Mouse (Mus musculus) cerebellum, adult (tissue): ENCODE data around the gene Naaladl1.

Experiments
- ATAC-seq: cut with Nextera tagmentation; 2 replicates; pipeline ENCODE4 v1.9.2; 2017; ENCODE audit warnings: mild to moderate bottlenecking, moderate library complexity, mixed read lengths; ENCODE audit not compliant: insufficient number of reproducible peaks, low FRiP score, low TSS enrichment

Naaladl1 gene

DNA sequence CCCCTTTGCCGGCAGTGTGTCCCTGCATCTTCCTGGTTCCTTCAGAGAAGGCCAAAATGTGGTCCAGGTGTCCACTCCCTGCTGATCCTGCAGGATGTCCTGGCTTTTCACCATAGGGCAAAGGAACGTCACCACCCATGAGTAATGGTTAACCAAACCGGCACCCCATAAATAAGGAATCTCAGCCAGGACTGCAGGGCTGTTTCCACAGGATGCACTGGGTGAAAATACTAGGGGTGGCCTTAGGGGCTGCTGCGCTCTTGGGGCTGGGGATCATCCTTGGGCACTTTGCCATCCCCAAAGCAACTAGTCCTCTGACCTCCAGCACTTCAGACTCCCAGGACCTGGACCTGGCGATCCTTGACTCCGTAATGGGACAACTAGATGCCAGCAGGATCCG is at the start of gene Naaladl1:
Gene Naaladl1, plus strand, starts transcription at position 197 of the 400 bp plus-strand sequence.
- ATAC-seq: no peak

DNA sequence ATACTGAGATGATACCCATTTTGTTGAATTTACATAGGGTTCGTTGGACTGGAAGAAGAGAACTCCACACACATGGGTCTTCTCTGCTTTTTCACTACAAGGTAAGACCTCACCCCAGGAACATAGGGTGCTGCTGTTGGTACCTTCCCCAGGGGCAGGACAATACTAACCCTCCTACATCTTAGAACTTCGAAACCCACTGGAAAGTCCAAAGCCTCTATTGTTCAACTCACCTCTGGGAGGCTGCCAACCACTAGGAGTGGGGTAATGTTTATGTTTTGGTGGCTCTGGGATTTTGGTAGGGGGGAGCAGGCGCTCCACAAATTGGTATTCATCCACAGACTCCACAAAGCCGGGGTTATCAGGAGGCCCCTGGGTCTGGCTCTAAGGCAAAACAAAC is 48.9 kb upstream of the Naaladl1 start:
- no peak for ATAC-seq

DNA sequence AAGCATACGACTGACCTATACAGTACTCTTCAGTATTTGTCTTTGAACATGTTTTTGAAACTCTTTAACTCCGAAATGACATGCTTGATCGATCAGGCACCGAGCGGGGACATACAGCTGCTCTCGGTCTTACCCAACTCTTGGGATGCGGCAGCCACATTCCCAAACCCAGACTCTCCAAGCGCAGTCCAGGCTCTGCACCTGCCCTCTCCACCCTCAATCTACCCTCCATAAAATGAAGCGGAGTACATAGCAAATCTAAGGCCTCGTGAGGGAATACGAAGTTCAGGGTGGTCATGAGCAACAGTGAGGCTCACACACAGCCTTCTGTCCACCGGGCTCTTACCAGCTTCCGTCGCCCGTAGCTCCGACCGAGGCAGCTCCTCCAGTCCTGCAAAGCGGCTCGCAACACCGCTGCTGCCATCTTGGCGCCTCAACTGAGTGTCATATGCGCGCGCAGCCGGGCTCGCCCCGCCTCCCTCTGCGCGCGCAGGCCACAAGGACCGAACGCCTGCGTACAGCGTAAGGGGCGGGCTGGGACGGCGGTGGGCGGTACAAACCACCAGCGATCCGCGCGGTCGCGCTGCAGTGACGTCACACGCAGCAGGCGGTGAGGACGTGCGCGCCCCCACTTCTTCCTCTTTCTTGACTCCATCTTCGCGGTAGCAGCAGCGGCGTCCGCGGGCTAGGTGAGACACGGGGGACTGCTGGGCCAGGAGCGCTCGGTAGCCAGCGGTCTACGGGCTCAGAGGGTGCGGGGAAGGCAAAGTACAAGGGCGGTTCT is 48.1 kb upstream of the Naaladl1 start, which contains the start of the genes Mrpl49 and Fau:
Gene Mrpl49, minus strand, starts transcription at position 473 of the 784 bp plus-strand sequence.
Gene Fau, plus strand, starts transcription at position 532 of the 784 bp plus-strand sequence.
- ATAC-seq: peak; percentile 77; the same call in 1 of the 2 replicates

DNA sequence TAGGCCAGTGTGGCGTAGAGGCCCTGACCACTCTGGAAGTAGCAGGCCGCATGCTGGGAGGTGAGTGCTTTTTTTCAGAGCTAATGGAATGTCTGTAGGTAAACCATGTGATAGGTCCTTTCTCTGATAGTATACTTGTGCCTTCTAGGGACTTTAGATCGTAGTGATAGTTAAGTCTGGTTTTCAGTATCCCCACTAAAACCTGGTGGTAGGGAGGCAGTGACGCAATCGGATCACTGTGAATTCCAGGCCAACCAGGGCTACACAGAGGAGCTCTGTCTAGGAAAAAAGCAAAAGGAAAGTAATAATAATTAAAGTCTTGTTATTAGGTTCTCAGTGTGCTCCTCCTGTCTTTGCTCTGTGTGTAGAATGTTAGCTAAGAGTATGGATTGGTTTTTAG is 47.1 kb upstream of the Naaladl1 start:
- ATAC-seq: no peak

DNA sequence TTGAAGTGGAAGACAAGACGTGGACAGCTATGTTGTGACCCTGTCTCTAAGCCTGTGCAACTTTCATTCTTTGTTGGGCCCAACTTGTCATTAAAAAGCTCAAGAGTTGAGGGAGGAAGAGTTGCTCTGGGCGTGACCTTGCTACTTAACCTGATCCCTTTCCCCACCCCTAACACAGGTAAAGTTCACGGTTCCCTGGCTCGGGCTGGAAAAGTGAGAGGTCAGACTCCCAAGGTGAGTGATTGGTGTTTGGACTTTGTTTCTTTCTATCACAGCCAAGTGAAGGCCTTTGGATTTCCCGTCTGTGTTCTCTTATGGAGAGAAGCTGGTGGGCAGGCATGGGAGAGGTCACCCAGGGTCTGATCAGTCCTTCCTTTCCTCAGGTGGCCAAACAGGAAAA is 46.6 kb upstream of the Naaladl1 start:
- no peak for ATAC-seq

DNA sequence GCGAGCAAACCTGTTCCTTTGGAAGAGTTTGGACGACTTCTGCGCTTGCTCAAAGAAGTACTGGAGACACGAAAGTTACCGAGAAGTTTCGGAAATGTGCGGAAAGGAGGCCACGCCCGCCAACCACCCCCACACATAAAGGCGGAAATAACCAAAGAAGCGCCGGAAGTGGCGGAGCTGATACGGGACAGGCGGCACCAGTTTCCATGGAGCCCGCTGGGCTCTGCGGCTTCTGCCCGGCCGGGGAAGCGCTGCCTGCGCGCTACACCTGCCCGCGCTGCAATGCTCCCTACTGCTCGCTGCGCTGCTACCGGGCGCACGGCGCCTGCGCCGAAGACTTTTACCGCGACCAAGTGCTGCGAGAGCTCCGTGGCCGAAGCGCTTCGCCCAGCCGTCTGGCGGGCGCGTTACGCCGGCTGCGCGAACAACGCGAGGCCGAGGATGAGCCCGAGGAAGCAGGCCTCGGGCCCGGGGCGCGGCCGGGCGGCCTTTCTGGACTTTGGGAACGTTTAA is 44.5 kb upstream of the Naaladl1 start, which contains the start of gene Znhit2:
Gene Znhit2, plus strand, starts transcription at position 172 of the 513 bp plus-strand sequence.
- ATAC-seq: peak; percentile 57; the same call in 1 of the 2 replicates

DNA sequence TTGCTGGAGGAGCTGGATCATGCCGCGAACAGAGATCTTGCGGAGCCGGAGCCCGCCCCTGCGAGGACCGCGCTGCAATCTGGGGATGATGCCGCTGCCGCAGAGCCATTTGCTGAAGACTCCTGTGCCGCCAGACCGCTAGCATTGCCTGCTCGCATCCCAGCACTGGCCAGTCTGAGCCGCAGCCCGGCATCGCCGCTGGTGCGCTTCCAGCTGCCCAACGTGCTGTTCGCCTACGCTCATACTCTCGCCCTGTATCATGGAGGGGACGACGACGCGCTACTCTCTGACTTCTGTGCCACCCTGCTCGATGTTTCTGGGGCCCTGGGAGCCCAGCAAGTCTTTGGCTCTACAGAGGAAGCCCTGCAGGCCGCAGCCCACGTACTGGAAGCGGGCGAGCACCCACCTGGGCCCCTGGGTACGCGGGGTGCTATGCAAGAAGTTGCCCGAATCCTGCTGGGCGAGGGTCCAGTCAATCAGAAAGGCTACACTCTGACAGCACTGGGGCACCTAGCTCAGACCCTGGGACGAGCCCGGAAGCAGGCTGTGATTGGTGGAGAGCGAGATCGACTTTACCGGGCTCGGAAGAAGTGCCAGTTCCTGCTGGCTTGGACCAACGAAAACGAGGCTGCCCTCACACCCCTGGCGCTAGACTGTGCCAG is 43.8 kb upstream of the Naaladl1 start:
- no peak for ATAC-seq

DNA sequence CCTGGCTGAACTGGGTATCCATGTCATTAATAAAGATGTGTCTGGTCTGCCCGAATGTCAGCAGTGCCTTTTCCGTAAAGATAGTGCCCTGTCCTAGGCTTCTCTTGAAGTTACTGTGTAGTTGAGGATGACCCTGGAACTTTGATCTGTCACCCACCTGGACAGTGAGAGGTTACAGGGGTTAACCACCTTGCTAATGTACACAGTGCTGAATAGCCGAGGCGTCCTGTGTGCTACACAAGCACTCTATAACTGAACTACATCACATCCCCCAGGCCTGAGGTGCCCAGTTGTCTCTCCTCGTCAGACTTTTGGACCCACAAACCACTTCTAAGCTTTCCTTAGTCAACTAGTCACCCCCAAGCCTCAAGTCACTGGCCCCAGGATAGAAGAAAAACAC is 43.2 kb upstream of the Naaladl1 start:
- no peak for ATAC-seq

DNA sequence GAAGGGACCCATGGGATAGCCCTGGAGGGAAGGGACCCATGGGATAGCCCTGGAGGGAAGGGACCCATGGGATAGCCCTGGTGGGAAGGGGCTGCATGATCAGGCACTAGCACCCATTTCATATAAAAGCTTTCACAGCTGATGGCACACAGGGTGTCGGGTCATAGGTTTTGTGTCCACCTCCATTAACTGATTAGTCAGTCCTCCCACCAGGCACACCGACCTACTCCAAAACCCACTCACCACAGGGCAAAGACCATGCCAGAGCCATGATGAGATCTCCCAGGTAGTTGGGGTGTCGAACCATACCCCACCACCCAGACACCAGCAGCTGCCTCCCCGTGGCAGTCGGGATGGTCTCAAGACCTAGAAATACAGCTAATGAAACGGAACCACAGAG is 42.5 kb upstream of the Naaladl1 start:
- no peak for ATAC-seq

DNA sequence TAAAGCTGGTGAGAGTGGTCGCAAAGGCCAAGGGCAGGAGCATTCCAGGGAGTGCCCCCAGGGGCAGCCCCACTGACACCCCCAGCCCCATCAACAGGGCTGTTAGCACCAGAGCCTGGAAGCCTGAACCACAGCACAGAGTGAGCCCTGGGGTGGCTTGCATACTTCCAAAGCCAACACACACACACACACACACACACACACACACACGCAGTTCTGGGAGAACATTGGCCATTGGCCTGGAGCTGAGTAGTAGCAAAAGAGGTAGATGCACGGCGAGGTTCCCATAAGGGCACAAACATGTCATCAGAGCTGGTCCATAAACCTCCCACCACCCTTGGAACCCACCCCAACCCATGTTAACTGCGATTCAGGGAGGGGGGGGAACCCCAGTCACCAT is 39.0 kb upstream of the Naaladl1 start:
- no peak for ATAC-seq

DNA sequence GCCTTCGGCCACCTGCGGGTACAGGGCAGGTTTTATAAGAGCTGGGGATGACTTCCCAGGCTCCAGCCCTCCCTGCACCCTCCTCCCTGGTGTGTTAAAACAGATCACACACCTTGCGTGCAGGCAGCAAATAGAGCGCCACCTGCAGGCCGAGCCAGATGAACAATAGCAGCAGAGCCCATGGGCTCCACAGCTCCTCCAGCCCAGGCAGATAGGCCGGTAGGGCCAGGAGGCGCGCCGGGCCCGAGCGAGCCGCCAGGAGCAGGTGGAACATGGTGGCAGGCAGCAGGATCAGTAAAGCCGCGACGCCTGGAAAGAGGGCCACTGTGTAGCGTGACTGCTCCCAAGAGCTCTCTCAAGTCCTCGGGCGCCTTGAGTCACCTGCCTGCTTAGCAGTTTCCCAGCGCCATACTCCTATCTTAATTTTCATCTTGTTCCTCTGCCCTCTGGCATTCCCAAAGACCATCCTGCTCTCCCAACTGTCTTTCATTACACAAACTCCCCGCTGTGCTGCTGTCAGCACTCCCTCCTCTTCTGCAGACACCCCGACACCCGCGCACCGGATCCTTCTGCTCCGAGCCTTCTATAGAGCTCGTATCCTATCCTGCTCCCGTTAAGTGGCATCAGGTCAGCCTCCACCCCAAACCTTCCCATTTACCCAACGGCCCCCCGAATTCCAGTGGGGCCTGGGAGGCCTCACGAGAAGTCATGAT is 38.4 kb upstream of the Naaladl1 start:
- peak; percentile 63 for ATAC-seq

DNA sequence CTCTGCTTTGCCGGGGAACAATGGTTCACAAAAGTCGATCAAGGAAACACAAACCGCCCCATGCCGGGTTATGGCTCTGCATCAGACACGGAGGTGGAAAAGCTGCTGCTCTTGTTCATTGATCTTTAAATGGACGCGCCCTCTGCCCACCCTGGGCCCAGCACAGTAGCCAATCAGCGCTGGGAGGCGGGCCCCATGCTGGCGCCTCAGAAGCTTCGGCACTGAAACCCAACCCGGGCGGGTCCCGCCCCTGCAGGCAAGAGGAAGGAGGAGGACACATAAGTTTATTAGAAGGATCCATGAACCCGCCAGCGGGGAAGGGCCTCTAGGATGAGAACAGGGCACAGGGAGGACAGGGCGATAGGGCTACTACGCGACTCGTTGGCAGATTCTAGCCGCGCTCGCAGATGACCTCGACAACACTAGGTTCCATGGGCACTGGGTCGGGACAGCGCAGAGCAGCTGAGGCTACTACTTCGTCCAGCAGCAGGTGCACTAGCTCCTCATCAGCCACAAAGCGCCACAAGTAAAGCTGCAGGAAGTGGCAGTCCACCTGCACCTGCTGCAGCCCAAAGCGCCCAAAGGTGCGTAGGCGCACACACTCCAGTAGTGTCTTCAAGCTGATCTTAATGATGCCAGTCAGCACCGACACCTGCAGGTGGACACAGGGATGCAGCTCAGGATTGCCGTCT is 37.7 kb upstream of the Naaladl1 start, which contains the start of gene Tm7sf2:
Gene Tm7sf2, minus strand, starts transcription at position 650 of the 692 bp plus-strand sequence.
- ATAC-seq: peak; percentile 69; the same call in 1 of the 2 replicates

DNA sequence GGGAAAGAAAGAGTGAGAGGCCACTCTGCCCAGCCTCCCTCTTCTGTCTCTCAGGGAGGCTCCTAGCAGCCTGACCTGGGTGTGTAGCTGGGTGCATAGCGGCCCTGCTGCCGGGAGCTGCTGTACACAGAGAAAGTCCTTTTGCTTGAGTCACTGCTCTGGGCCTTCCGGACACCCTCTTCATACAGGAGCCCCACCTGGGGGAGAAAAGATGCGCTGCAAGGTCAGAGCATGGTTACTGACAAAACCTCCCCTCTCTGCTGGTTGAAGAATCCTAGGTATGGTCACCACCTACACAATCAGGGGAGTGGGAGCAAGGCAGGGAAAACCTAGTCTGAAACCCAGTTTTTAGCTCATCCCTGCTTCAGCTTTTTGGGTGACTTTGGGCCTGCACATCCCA is 36.6 kb upstream of the Naaladl1 start:
- no peak for ATAC-seq

DNA sequence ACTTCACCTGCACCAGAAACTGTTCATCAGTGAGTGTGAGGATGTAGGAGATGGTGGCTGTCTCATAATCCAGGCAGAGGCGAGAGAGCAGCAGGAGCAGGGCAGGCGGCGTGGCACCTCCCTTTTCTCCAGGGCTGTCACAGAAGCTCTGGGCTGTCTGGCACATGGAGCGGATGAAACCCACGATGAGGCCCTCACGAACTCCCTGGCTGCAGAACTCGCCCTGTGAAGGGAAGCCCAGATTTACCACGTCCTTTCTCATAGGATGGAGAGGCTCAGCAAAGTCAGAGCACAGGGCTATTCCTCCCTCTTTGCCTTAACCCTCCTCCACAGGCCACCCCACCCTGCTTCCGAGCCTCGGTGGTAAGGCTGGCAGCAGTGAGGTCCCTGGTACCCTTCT is 35.7 kb upstream of the Naaladl1 start:
- no peak for ATAC-seq

DNA sequence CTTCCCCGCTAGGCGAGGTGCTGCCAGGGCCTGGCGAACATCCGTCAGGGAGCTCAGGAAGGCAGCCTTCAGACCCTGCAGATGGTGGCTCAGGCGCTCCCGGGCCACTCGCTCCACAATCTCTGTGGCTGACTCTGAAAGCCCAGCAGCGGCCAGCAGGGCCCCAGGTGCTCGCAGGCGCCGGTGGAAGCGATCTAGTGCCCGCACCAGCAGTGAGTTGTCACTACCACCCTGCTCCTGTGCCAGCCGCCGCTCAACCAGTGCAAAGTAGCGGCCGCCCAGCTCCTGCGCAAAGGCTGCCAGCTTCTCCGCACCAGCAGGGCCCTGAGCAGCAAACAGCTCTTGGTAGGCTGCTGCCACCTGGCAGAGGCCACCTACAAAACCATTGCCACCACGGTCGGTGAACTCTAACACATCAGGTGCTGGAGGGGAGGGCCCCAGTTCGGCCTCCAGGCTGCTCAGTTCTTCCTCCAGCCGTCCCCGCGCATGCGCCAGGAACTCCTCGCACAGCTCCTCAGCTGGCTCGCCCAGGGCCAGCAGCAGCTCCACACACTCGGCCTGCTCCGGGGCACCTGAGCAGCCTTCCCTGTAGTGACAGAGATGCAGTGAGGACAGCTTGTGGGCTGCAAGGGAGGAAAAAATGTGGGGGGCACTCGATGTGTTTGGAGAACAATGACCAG is 34.9 kb upstream of the Naaladl1 start:
- no peak for ATAC-seq

DNA sequence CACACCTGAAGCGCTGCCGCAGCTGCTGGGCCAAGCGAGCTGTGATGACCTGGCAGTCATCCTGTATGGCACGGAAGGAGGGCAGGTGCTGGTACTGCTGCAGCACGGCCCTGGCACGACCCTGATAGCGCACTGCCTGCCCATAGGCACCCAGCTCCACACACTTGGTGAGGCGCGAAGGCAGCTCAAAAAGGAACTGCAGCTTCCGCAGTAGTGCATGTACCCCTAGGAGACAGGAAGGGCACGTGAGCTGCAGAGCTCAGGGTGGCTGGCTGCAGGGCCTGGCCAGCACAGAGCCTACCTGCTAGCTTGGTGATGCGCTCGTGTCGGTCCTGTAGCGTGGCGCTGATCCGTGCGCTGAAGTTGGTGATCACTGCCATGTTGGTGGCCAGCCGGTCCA is 34.3 kb upstream of the Naaladl1 start:
- no peak for ATAC-seq

DNA sequence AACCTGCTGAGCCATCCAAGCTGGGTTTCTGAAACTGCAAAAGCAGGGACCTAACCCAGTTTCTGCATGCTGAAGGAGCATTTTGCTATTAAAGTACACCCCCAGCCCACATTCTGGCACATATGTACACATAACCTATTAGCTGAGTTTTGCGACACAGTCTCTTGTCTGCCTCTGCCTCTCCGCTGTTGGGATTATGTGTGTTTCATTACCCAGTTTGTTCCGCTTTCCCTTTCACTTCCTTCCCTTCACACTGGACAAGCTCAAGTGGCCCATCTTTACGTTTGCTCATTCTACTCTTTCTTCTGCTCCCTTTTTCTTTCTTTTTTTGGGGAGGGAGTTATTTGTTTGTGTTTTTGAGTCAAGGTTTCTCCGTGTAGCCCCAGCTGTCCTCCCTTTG is 31.7 kb upstream of the Naaladl1 start:
- no peak for ATAC-seq

DNA sequence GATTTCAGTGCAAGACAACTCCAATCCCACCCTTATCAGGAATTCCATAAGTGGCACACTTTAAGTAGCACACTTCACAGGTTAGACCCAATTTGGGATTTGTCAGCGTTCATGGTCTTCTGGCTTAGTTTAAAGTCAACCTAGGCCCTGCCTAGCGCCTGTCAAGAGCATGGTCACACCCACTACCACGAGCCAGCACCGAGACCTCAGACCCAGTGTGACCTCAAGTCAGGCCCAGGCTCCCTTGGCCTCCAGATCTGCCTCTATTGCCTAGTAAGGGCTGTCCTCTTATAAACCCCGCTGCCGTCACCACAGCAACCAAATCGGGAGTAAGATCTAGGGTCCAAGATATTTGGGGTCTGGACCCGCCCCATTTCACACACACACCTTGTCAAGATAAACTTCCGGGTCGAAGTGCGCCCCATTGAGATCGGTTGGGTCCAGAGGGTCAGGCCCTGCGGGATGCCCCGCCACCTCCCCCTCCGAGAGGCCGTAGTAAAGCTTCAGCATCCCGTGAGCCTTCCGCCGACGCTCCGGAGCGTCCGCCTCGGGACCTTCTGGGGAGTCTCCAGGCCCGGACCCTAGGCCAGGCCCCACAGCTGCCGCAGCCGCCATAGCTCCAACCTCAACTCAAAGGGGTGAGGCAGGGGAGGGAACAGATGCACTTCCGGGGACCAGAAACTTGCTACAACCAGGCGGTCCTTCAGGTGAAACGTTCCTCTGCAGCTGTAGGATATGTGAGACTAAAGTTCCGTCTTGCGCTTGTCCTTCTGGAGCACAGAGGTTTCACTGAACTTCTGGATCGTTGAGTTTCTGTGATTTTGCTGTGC is 28.8 kb upstream of the Naaladl1 start, which contains the start of gene Vps51:
Gene Vps51, minus strand, starts transcription at position 668 of the 830 bp plus-strand sequence.
- ATAC-seq: peak; percentile 79; the same call in 1 of the 2 replicates
